In the genomic region with DNA sequence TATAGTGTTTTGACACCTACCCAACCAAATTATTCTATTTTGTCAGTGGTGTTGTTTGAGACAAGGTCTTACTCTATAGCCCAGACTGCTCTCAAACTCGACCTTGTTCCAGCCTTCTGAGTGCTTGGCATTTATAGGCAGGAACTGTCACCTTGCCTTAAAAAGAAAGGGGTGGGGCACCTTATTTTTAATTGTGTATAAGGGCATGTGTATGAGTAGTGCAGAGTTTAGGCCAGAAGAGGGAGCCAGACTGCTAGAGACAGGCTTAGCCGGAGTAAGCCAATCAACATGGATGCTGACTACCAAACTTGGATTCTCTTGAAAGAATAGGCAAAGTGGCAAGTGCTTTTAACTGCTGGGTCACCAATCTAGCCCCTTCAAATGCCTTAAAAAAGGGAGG, we compare ENCODE assay signal across 8 mouse cellular contexts. TPM values are rescaled to one million over a fixed set of nuclear protein-coding genes. Genes with fewer than 3 reads are reported as not detected.
DNase-seq lines count a peak whose midpoint lies in the region; ATAC-seq and TF ChIP-seq lines count a peak whose summit lies in the region.
"Had no signal": no experiment of that assay in that cellular context is flagged by ENCODE, and none has a peak within 500 bp of the region (broad histone marks: within the 10 kb centered on the region; RNA-seq: fewer than 3 reads in every experiment).

No protein-coding gene starts in this region.

- H3K4me1 ChIP-seq in limb, embryonic 14.5 days (ENCODE audit: control insufficient read depth, insufficient read depth, low read length), result peaks cover 9% of the 10 kb centered on the region

- H3K27me3 ChIP-seq in limb, embryonic 14.5 days (ENCODE audit: control insufficient read depth, insufficient read depth, low read length), result no peaks in the 10 kb centered on the region
- H3K27me3 ChIP-seq: heart, embryonic 13.5 days had no signal

- no peak for ATAC-seq in limb, embryonic 14.5 days (ENCODE audit: low FRiP score, low read depth)

- H3K9me3 ChIP-seq in limb, embryonic 14.5 days (ENCODE audit: control insufficient read depth, low read length), result no peaks in the 10 kb centered on the region
- H3K9me3 ChIP-seq: heart, embryonic 13.5 days had no signal

- WGBS in limb, embryonic 14.5 days, result 24% methylated on average over 2 of the region's 2 CpGs

- no peak for TF ChIP-seq POLR2A in limb, embryonic 14.5 days (IDR thresholded peaks at IDR 0.05; ENCODE audit: borderline replicate concordance, extremely low read depth, insufficient read depth, insufficient read length)

- no peak overlapping the region for H3K27ac ChIP-seq in limb, embryonic 14.5 days (replicated peaks; ENCODE audit: low read depth, low read length)
- H3K27ac ChIP-seq: heart, embryonic 13.5 days had no signal

- H3K9ac ChIP-seq in limb, embryonic 14.5 days (ENCODE audit: low read depth, low read length, severe bottlenecking), result no peak overlapping the region
- H3K9ac ChIP-seq: heart, embryonic 13.5 days had no signal

- peaks cover 54% of the 10 kb centered on the region for H3K36me3 ChIP-seq in limb, embryonic 14.5 days (ENCODE audit: control insufficient read depth, insufficient read depth, low read length)

- peak; percentile 70 for DNase-seq in layer of hippocampus, adult 11-12 months (ENCODE audit: low spot score)
- no peak for DNase-seq in layer of hippocampus, adult 8-10 months (ENCODE audit: low spot score in 2 of 2)
- peak; percentile 82 for DNase-seq in ES-CJ7 (ENCODE audit: low read depth, low spot score)
- peak; percentile 84 for DNase-seq in brain, adult 2 months (ENCODE audit: low read depth, low spot score)
- peak; percentile 28 to 48 for DNase-seq in gastrocnemius, adult 8-10 months (ENCODE audit: low spot score in 2 of 2)
- peak; percentile 54 for DNase-seq in limb, embryonic 14.5 days (ENCODE audit: low spot score)
- DNase-seq in spleen, adult 12 weeks (ENCODE audit: low spot score), result peak; percentile 27

- no peak overlapping the region for H3K4me2 ChIP-seq in limb, embryonic 14.5 days (replicated peaks; ENCODE audit: low read depth, low read length, severe bottlenecking)
- H3K4me2 ChIP-seq: heart, embryonic 13.5 days had no signal

- H3K4me3 ChIP-seq in limb, embryonic 14.5 days (replicated peaks; ENCODE audit: low read length), result no peak overlapping the region
- H3K4me3 ChIP-seq: heart, embryonic 13.5 days had no signal

RNA-seq across cellular contexts. Expression of a gene that starts 32.1 kb away (rescaled TPM):
- 100 to 1,000 TPM; 174 to 191 (median 186) TPM for total RNA-seq in layer of hippocampus, adult 8-10 months (2022)
- 10 to 100 TPM; 55.7 to 65.2 (median 62.1) TPM for total RNA-seq in gastrocnemius, adult 8-10 months (2022)
- polyA plus RNA-seq in limb, embryonic 14.5 days (2012; rRNA removed), result 83.6 and 92.1 TPM in 2 replicates
- 22.3 and 22.9 TPM in 2 replicates for polyA plus RNA-seq in limb, embryonic 14.5 days (2014; fragmentation: Nextera tagmentation; extraction: Ambion mirVana)

RNA-seq across cellular contexts. Expression of a gene that starts 55.2 kb away (rescaled TPM):
- total RNA-seq in layer of hippocampus, adult 8-10 months (2022), result 10 to 100 TPM; 60.3 to 77.2 (median 67.3) TPM
- total RNA-seq in gastrocnemius, adult 8-10 months (2022), result under 1 TPM in 1 of 4 experiments, not detected in 3; 0.63 TPM
- 25.2 and 33.2 TPM in 2 replicates for polyA plus RNA-seq in limb, embryonic 14.5 days (2012; rRNA removed)
- polyA plus RNA-seq in limb, embryonic 14.5 days (2014; fragmentation: Nextera tagmentation; extraction: Ambion mirVana), result 10.2 and 11.5 TPM in 2 replicates

RNA-seq across cellular contexts. Expression of a gene that starts 59.9 kb away (rescaled TPM):
- total RNA-seq in layer of hippocampus, adult 8-10 months (2022), result 10 to 100 TPM; 79.2 to 87.3 (median 84.4) TPM
- total RNA-seq in gastrocnemius, adult 8-10 months (2022), result 10 to 100 TPM; 30.2 to 37.7 (median 37.2) TPM
- polyA plus RNA-seq in limb, embryonic 14.5 days (2012; rRNA removed), result 99.7 and 126 TPM in 2 replicates
- 54.4 and 59.8 TPM in 2 replicates for polyA plus RNA-seq in limb, embryonic 14.5 days (2014; fragmentation: Nextera tagmentation; extraction: Ambion mirVana)

Comparison
In these comparisons a context has a peak if more than half of its experiments do, and no peak if none do; other contexts are left out.
1. DNase-seq: peak in layer of hippocampus, adult 11-12 months (single experiment), ES-CJ7 (single experiment), brain, adult 2 months (single experiment), gastrocnemius, adult 8-10 months (2 of 2), limb, embryonic 14.5 days (single experiment) and spleen, adult 12 weeks (single experiment); none in layer of hippocampus, adult 8-10 months (0 of 2).
2. RNA of a gene that starts 55.2 kb away (total RNA-seq): 60.3 to 77.2 TPM in layer of hippocampus, adult 8-10 months; 0.63 TPM in gastrocnemius, adult 8-10 months; every median in the first group is over 10 times any median in the second.